Mouse (Mus musculus): ENCODE data around the gene Fam53b. TPM values are rescaled to one million over a fixed set of nuclear protein-coding genes. Genes with fewer than 3 reads are reported as not detected.

Gene Fam53b
- polyA plus RNA-seq, 1 experiment from 2014 or later = 15.4 TPM

GRCm38 (mm10) chr7:132808841-132809682 lies 4.6 kb downstream of the Fam53b start:
- no peak overlapping the region for H3K4me3 ChIP-seq
- no peak for ATAC-seq (replicated peaks)
- H3K36me3 ChIP-seq (replicated peaks) = no peaks in the 10 kb centered on the region
- 0 out of 2 replicates have a peak overlapping the region, but pooled peaks have one; percentile 16 for H3K9ac ChIP-seq
- H3K27ac ChIP-seq = peak overlapping the region; percentile 77
- no peaks in the 10 kb centered on the region for H3K9me3 ChIP-seq
- no peaks in the 10 kb centered on the region for H3K27me3 ChIP-seq (replicated peaks)
- peak overlapping the region; percentile 32 for H3K4me2 ChIP-seq
- 4% methylated on average over 20 of the region's 20 CpGs for WGBS
- H3K4me1 ChIP-seq = peaks cover 77% of the 10 kb centered on the region

GRCm38 (mm10) chr7:132808051-132808796 lies 5.5 kb downstream of the Fam53b start:
- 41% methylated on average over 7 of the region's 7 CpGs for WGBS
- Histone ChIP-seq H3K4me3 (no peak overlapping the region), H3K36me3 (replicated peaks) (no peaks in the 10 kb centered on the region), H3K9me3 (no peaks in the 10 kb centered on the region), H3K27me3 (replicated peaks) (no peaks in the 10 kb centered on the region), H3K4me2 (no peak overlapping the region), H3K9ac (no peak overlapping the region; the same call in 1 of the 2 replicates), H3K27ac (peak overlapping the region; percentile 77), H3K4me1 (peaks cover 75% of the 10 kb centered on the region)
- no peak for ATAC-seq (replicated peaks)

DNA sequence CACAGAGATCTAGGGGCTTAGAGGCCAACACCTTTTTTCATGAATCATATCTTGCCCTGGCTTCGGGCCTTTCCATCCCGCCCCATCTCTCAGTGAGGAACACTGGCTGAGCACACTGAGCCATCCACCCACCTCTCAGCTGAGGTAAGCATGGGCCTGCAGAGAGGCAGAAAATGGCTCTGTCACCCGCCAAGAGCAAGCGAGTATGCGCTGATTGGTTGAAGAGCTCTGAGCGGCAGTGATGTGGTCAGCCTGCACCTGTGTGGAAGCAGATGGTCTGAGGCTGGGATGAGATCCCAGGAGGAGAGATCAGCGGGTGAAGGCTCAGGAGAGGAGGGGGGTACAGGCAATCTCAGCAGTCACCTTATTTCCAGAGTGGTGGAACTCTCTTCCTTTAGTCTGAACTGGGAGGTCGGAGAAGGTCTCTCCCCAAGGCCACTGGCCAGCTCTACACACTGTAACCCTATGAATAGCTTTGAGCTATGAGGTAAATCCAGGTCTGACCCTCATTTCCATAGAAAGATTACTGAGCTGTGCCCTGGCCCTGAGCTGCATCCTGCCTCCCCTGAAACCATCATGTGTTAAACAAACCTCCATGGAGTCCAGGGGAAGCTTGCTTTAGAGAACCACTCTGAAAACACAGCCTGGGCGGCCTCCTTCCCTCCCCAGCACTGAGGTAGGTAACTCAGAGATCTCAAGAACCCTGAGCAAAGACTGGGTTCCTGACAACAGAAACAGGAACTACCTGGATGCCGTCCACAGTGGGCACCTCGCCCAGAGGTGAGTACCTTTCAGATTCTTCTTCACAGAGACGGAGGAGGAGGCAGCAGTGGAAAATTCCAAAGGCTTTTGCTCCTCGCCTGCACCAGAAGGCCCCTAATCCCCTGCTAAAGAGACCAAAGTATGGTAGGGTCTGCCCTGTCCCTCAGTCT lies 6.5 kb downstream of the Fam53b start:
- Histone ChIP-seq H3K27ac (peak overlapping the region; percentile 31; the same call in 1 of the 2 replicates), H3K27me3 (replicated peaks) (no peaks in the 10 kb centered on the region), H3K4me3 (no peak overlapping the region), H3K9me3 (no peaks in the 10 kb centered on the region), H3K36me3 (replicated peaks) (no peaks in the 10 kb centered on the region), H3K4me2 (no peak overlapping the region), H3K4me1 (peaks cover 67% of the 10 kb centered on the region), H3K9ac (no peak overlapping the region)
- no peak for ATAC-seq (replicated peaks)
- 45% methylated on average over 13 of the region's 13 CpGs for WGBS

GRCm38 (mm10) chr7:132806286-132806685 lies 7.4 kb downstream of the Fam53b start:
- Histone ChIP-seq H3K9me3 (no peaks in the 10 kb centered on the region), H3K27me3 (replicated peaks) (no peaks in the 10 kb centered on the region), H3K9ac (no peak overlapping the region), H3K4me3 (no peak overlapping the region), H3K4me1 (peaks cover 60% of the 10 kb centered on the region), H3K4me2 (no peak overlapping the region), H3K27ac (peak overlapping the region; percentile 31), H3K36me3 (replicated peaks) (no peaks in the 10 kb centered on the region)
- ATAC-seq (replicated peaks) = no peak
- 42% methylated on average over 5 of the region's 5 CpGs for WGBS

DNA sequence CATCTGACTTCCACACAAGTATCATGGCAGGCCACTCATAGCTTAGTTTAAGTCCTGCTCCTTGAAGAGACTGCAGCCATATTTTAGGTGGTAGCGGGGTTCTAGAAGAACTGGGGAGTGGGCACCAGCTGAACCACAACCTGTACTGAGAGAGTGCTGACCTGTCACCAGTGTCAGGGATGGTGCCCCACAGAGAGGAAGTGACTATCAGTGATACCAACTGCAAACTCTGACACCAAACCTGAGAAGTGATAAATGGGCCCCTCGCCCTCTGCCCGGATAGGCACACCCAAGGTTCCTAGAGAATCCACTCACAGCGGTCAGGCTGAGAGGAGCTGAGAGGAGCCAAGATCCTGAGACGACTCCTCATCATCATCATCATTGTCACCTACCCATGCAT lies 8.7 kb downstream of the Fam53b start:
- Histone ChIP-seq H3K27me3 (replicated peaks) (no peaks in the 10 kb centered on the region), H3K36me3 (replicated peaks) (no peaks in the 10 kb centered on the region), H3K9ac (no peak overlapping the region), H3K4me2 (no peak overlapping the region), H3K4me1 (peaks cover 46% of the 10 kb centered on the region), H3K9me3 (no peaks in the 10 kb centered on the region), H3K4me3 (no peak overlapping the region), H3K27ac (no peak overlapping the region)
- WGBS = 92% methylated on average over 5 of the region's 5 CpGs
- ATAC-seq (replicated peaks) = no peak

DNA sequence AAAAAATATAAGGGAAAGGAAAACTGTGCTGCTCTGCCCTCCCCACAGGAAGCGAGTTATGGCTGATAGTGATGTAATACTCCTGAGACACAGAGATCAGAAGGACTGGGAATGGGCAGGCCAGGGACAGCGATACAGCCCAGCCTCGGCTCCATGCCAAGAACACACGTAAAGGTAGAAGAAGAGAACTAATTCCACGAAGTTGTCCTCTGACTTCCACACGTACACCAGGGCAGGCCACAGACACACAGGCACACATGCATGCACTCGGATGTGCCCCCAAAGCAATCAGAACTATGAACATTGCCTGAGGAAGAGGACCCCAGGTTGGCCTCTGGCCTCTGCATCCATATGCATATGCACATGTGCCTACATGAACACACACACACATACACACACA lies 9.2 kb downstream of the Fam53b start:
- ATAC-seq (replicated peaks) = no peak
- peaks cover 41% of the 10 kb centered on the region for H3K4me1 ChIP-seq
- H3K9ac ChIP-seq = no peak overlapping the region
- H3K9me3 ChIP-seq = no peaks in the 10 kb centered on the region
- WGBS = 93% methylated on average over 7 of the region's 7 CpGs
- no peak overlapping the region for H3K4me2 ChIP-seq
- no peak overlapping the region for H3K4me3 ChIP-seq
- H3K27me3 ChIP-seq (replicated peaks) = no peaks in the 10 kb centered on the region
- H3K36me3 ChIP-seq (replicated peaks) = no peaks in the 10 kb centered on the region
- H3K27ac ChIP-seq = no peak overlapping the region

DNA sequence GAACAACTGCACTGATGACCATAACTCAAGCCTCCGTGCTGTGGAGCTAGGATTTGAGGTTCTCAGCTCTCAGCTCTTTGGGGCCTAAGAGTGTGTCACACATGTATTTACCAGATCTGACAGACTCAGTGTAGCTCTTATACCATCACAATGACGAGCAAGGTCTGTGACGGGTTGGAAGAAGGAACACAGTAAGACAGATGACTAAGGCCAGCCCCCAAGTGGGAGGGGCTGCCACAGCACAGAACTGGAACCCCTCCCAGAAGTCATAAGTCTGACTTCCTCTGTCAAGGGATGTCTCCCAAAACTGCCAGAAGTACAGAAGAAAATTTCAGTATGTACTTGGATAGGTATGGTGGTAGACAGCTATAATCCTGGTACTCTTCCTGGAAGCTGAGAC lies 9.7 kb downstream of the Fam53b start:
- no peaks in the 10 kb centered on the region for H3K27me3 ChIP-seq (replicated peaks)
- 74% methylated on average over 3 of the region's 3 CpGs for WGBS
- no peaks in the 10 kb centered on the region for H3K9me3 ChIP-seq
- no peak overlapping the region for H3K27ac ChIP-seq
- ATAC-seq (replicated peaks) = no peak
- no peak overlapping the region for H3K4me2 ChIP-seq
- no peak overlapping the region for H3K4me3 ChIP-seq
- H3K36me3 ChIP-seq (replicated peaks) = no peaks in the 10 kb centered on the region
- H3K9ac ChIP-seq = no peak overlapping the region
- H3K4me1 ChIP-seq = peaks cover 36% of the 10 kb centered on the region

DNA sequence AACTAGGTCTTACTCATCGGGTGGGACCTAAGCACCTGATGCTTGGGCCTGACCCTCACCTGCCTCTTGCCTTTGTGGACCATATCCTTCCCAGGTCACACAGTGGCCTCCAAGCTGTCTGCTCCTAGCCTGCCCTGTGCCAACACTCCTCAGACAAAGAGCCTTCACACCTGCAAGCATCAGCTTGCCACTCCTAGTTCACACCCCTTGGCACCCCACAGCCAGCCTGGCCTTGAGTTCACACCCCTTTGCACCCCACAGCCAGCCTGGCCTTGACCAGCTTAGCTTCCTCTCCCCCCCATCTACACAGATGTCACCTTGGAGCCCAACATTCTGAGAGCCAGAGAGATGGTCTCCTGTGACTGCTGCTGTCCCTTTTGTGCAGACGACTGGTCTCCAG lies 10.3 kb downstream of the Fam53b start:
- no peaks in the 10 kb centered on the region for H3K27me3 ChIP-seq (replicated peaks)
- H3K9ac ChIP-seq = no peak overlapping the region
- WGBS = 83% methylated on average over 2 of the region's 2 CpGs
- H3K4me3 ChIP-seq = no peak overlapping the region
- H3K4me1 ChIP-seq = peaks cover 30% of the 10 kb centered on the region
- H3K36me3 ChIP-seq (replicated peaks) = no peaks in the 10 kb centered on the region
- no peak overlapping the region for H3K4me2 ChIP-seq
- ATAC-seq (replicated peaks) = no peak
- no peaks in the 10 kb centered on the region for H3K9me3 ChIP-seq
- no peak overlapping the region for H3K27ac ChIP-seq

GRCm38 (mm10) chr7:132802691-132803090 lies 11.0 kb downstream of the Fam53b start:
- H3K36me3 ChIP-seq (replicated peaks) = no peaks in the 10 kb centered on the region
- H3K27me3 ChIP-seq (replicated peaks) = no peaks in the 10 kb centered on the region
- no peak overlapping the region for H3K27ac ChIP-seq
- no peaks in the 10 kb centered on the region for H3K9me3 ChIP-seq
- no peak for ATAC-seq (replicated peaks)
- H3K9ac ChIP-seq = no peak overlapping the region
- H3K4me2 ChIP-seq = no peak overlapping the region
- WGBS = 87% methylated on average over 11 of the region's 11 CpGs
- no peak overlapping the region for H3K4me3 ChIP-seq
- H3K4me1 ChIP-seq = peaks cover 24% of the 10 kb centered on the region

GRCm38 (mm10) chr7:132802066-132802465 lies 11.6 kb downstream of the Fam53b start:
- Histone ChIP-seq H3K27ac (no peak overlapping the region), H3K36me3 (replicated peaks) (no peaks in the 10 kb centered on the region), H3K4me3 (no peak overlapping the region), H3K27me3 (replicated peaks) (no peaks in the 10 kb centered on the region), H3K4me2 (no peak overlapping the region), H3K4me1 (peaks cover 17% of the 10 kb centered on the region), H3K9ac (no peak overlapping the region), H3K9me3 (no peaks in the 10 kb centered on the region)
- WGBS = 82% methylated on average over 2 of the region's 2 CpGs
- no peak for ATAC-seq (replicated peaks)

GRCm38 (mm10) chr7:132801509-132801908 lies 12.2 kb downstream of the Fam53b start:
- WGBS = 94% methylated on average over 5 of the region's 5 CpGs
- H3K27ac ChIP-seq = no peak overlapping the region

DNA sequence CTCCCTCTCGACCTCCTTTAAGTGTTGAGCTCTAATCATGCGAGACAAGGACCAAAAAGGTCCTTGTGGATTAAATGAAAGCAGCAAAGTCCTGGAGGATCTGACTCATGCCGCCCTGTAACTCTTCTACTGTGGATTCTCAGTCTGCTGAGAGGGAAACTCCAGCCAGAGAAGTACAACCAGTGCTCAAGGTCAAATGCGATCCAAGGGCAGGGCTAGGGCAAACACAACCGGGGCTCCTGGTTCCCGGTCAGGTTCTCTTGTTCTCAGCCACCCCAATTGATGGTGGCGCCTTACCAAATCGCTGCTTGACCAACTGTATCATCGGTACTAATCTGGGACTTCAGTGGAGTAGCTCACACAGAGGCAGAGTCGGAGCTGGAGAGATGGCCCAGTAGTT lies 12.8 kb downstream of the Fam53b start:
- no peaks in the 10 kb centered on the region for H3K27me3 ChIP-seq (replicated peaks)
- H3K9ac ChIP-seq = no peak overlapping the region
- H3K27ac ChIP-seq = no peak overlapping the region
- no peaks in the 10 kb centered on the region for H3K36me3 ChIP-seq (replicated peaks)
- no peak for ATAC-seq (replicated peaks)
- H3K4me1 ChIP-seq = peaks cover 5% of the 10 kb centered on the region
- no peak overlapping the region for H3K4me3 ChIP-seq
- no peaks in the 10 kb centered on the region for H3K9me3 ChIP-seq
- 76% methylated on average over 10 of the region's 10 CpGs for WGBS
- no peak overlapping the region for H3K4me2 ChIP-seq

More at GRCm38 (mm10) chr7:132801509-132801908, 12.2 kb downstream of the Fam53b start:
- peaks cover 12% of the 10 kb centered on the region for H3K4me1 ChIP-seq
- no peak overlapping the region for H3K9ac ChIP-seq
- no peaks in the 10 kb centered on the region for H3K27me3 ChIP-seq (replicated peaks)
- H3K9me3 ChIP-seq = no peaks in the 10 kb centered on the region
- H3K4me3 ChIP-seq = no peak overlapping the region
- no peaks in the 10 kb centered on the region for H3K36me3 ChIP-seq (replicated peaks)
- H3K4me2 ChIP-seq = no peak overlapping the region
- ATAC-seq (replicated peaks) = no peak

All from midbrain, embryonic 15.5 days (tissue).